Mouse (Mus musculus): Measurements from ENCODE around the gene CK137956. TPM values are rescaled to one million over a fixed set of nuclear protein-coding genes. Genes with fewer than 3 reads are reported as not detected.

The CK137956 gene
- polyA plus RNA-seq, 1 experiment from 2014 or later = 1.9 TPM

- no peak for ATAC-seq
- no peak overlapping the region for H3K9ac ChIP-seq (ENCODE audit: low read depth, low read length)
- no peaks in the 10 kb centered on the region for H3K9me3 ChIP-seq (replicated peaks; ENCODE audit: control insufficient read depth, low read length, poor library complexity, severe bottlenecking)
- H3K27ac ChIP-seq (ENCODE audit: low read length) = no peak overlapping the region
- no peak overlapping the region for H3K4me2 ChIP-seq (ENCODE audit: low read length)
- no peaks in the 10 kb centered on the region for H3K27me3 ChIP-seq (ENCODE audit: control insufficient read depth, insufficient read depth, low read depth, low read length)
- H3K36me3 ChIP-seq (ENCODE audit: control insufficient read depth, insufficient read depth, low read length) = no peaks in the 10 kb centered on the region
- no peak overlapping the region for H3K4me3 ChIP-seq (ENCODE audit: low read depth, low read length)
- peaks cover 2% of the 10 kb centered on the region; the same call in 1 of the 2 replicates for H3K4me1 ChIP-seq (ENCODE audit: control insufficient read depth, insufficient read depth, low read length)
- 82% methylated on average over 2 of the region's 2 CpGs for WGBS
Observed at GRCm38 (mm10) chr4:127947696-127948095, 23.1 kb downstream of the CK137956 start.

- WGBS = 82% methylated on average over 7 of the region's 7 CpGs
- H3K9me3 ChIP-seq (replicated peaks; ENCODE audit: control insufficient read depth, low read length, poor library complexity, severe bottlenecking) = no peaks in the 10 kb centered on the region
- H3K9ac ChIP-seq (ENCODE audit: low read depth, low read length) = no peak overlapping the region
- no peak overlapping the region for H3K27ac ChIP-seq (ENCODE audit: low read length)
- no peaks in the 10 kb centered on the region for H3K4me1 ChIP-seq (ENCODE audit: control insufficient read depth, insufficient read depth, low read length)
- H3K27me3 ChIP-seq (ENCODE audit: control insufficient read depth, insufficient read depth, low read depth, low read length) = no peaks in the 10 kb centered on the region
- no peak for ATAC-seq
- no peak overlapping the region for H3K4me2 ChIP-seq (ENCODE audit: low read length)
- no peak overlapping the region for H3K4me3 ChIP-seq (ENCODE audit: low read depth, low read length)
- no peaks in the 10 kb centered on the region for H3K36me3 ChIP-seq (ENCODE audit: control insufficient read depth, insufficient read depth, low read length)
Observed at GRCm38 (mm10) chr4:127937474-127937873, 33.3 kb downstream of the CK137956 start.

- Histone ChIP-seq H3K9ac (ENCODE audit: low read depth, low read length) (no peak overlapping the region), H3K27ac (ENCODE audit: low read length) (no peak overlapping the region), H3K36me3 (ENCODE audit: control insufficient read depth, insufficient read depth, low read length) (no peaks in the 10 kb centered on the region), H3K4me1 (ENCODE audit: control insufficient read depth, insufficient read depth, low read length) (no peaks in the 10 kb centered on the region), H3K4me3 (ENCODE audit: low read depth, low read length) (no peak overlapping the region), H3K27me3 (ENCODE audit: control insufficient read depth, insufficient read depth, low read depth, low read length) (no peaks in the 10 kb centered on the region), H3K9me3 (replicated peaks; ENCODE audit: control insufficient read depth, low read length, poor library complexity, severe bottlenecking) (no peaks in the 10 kb centered on the region), H3K4me2 (ENCODE audit: low read length) (no peak overlapping the region)
- 48% methylated on average over 3 of the region's 3 CpGs for WGBS
- ATAC-seq = no peak
Observed at GRCm38 (mm10) chr4:127935369-127935768, 35.4 kb downstream of the CK137956 start.

- H3K9me3 ChIP-seq (replicated peaks; ENCODE audit: control insufficient read depth, low read length, poor library complexity, severe bottlenecking) = no peaks in the 10 kb centered on the region
- H3K4me2 ChIP-seq (ENCODE audit: low read length) = no peak overlapping the region
- H3K27me3 ChIP-seq (ENCODE audit: control insufficient read depth, insufficient read depth, low read depth, low read length) = no peaks in the 10 kb centered on the region
- ATAC-seq = no peak
- WGBS = 84% methylated on average over 7 of the region's 7 CpGs
- H3K4me3 ChIP-seq (ENCODE audit: low read depth, low read length) = no peak overlapping the region
- H3K27ac ChIP-seq (ENCODE audit: low read length) = no peak overlapping the region
- no peaks in the 10 kb centered on the region for H3K4me1 ChIP-seq (ENCODE audit: control insufficient read depth, insufficient read depth, low read length)
- no peak overlapping the region for H3K9ac ChIP-seq (ENCODE audit: low read depth, low read length)
- H3K36me3 ChIP-seq (ENCODE audit: control insufficient read depth, insufficient read depth, low read length) = no peaks in the 10 kb centered on the region
Observed at GRCm38 (mm10) chr4:127913551-127913950, 57.2 kb downstream of the CK137956 start.

- H3K27ac ChIP-seq (ENCODE audit: low read length) = no peak overlapping the region
- 55% methylated on average over 8 of the region's 8 CpGs for WGBS
- H3K4me1 ChIP-seq (ENCODE audit: control insufficient read depth, insufficient read depth, low read length) = peaks cover 4% of the 10 kb centered on the region; the same call in 1 of the 2 replicates
- no peaks in the 10 kb centered on the region for H3K27me3 ChIP-seq (ENCODE audit: control insufficient read depth, insufficient read depth, low read depth, low read length)
- no peak for ATAC-seq
- H3K36me3 ChIP-seq (ENCODE audit: control insufficient read depth, insufficient read depth, low read length) = no peaks in the 10 kb centered on the region
- no peak overlapping the region for H3K4me2 ChIP-seq (ENCODE audit: low read length)
- no peak overlapping the region for H3K9ac ChIP-seq (ENCODE audit: low read depth, low read length)
- no peaks in the 10 kb centered on the region for H3K9me3 ChIP-seq (replicated peaks; ENCODE audit: control insufficient read depth, low read length, poor library complexity, severe bottlenecking)
- no peak overlapping the region for H3K4me3 ChIP-seq (ENCODE audit: low read depth, low read length)
Observed at GRCm38 (mm10) chr4:127907151-127907550, 63.6 kb downstream of the CK137956 start.

- no peaks in the 10 kb centered on the region for H3K36me3 ChIP-seq (ENCODE audit: control insufficient read depth, insufficient read depth, low read length)
- no peak for ATAC-seq
- WGBS = 75% methylated on average over 3 of the region's 3 CpGs
Observed at GRCm38 (mm10) chr4:127903954-127904353, 66.8 kb downstream of the CK137956 start.

GRCm38 (mm10) chr4:127900893-127901456 is 69.8 kb downstream of the CK137956 start:
- Histone ChIP-seq H3K4me1 (ENCODE audit: control insufficient read depth, insufficient read depth, low read length) (no peaks in the 10 kb centered on the region; the same call in 1 of the 2 replicates), H3K27ac (ENCODE audit: low read length) (no peak overlapping the region), H3K9me3 (replicated peaks; ENCODE audit: control insufficient read depth, low read length, poor library complexity, severe bottlenecking) (no peaks in the 10 kb centered on the region), H3K4me2 (ENCODE audit: low read length) (no peak overlapping the region), H3K4me3 (ENCODE audit: low read depth, low read length) (no peak overlapping the region), H3K36me3 (ENCODE audit: control insufficient read depth, insufficient read depth, low read length) (no peaks in the 10 kb centered on the region), H3K9ac (ENCODE audit: low read depth, low read length) (no peak overlapping the region), H3K27me3 (ENCODE audit: control insufficient read depth, insufficient read depth, low read depth, low read length) (no peaks in the 10 kb centered on the region)
- no peak for ATAC-seq
- 69% methylated on average over 7 of the region's 7 CpGs for WGBS

More at GRCm38 (mm10) chr4:127903954-127904353, 66.8 kb downstream of the CK137956 start:
- no peak overlapping the region for H3K4me2 ChIP-seq (ENCODE audit: low read length)
- no peak overlapping the region for H3K27ac ChIP-seq (ENCODE audit: low read length)
- H3K9me3 ChIP-seq (replicated peaks; ENCODE audit: control insufficient read depth, low read length, poor library complexity, severe bottlenecking) = no peaks in the 10 kb centered on the region
- peaks cover 4% of the 10 kb centered on the region; the same call in 1 of the 2 replicates for H3K4me1 ChIP-seq (ENCODE audit: control insufficient read depth, insufficient read depth, low read length)
- H3K4me3 ChIP-seq (ENCODE audit: low read depth, low read length) = no peak overlapping the region
- no peak overlapping the region for H3K9ac ChIP-seq (ENCODE audit: low read depth, low read length)
- H3K27me3 ChIP-seq (ENCODE audit: control insufficient read depth, insufficient read depth, low read depth, low read length) = no peaks in the 10 kb centered on the region

- 90% methylated on average over 7 of the region's 7 CpGs for WGBS
- H3K9ac ChIP-seq (ENCODE audit: low read depth, low read length) = no peak overlapping the region
- H3K4me3 ChIP-seq (ENCODE audit: low read depth, low read length) = no peak overlapping the region
- ATAC-seq = no peak
- H3K4me2 ChIP-seq (ENCODE audit: low read length) = no peak overlapping the region
- H3K27ac ChIP-seq (ENCODE audit: low read length) = no peak overlapping the region
- no peaks in the 10 kb centered on the region for H3K36me3 ChIP-seq (ENCODE audit: control insufficient read depth, insufficient read depth, low read length)
- H3K4me1 ChIP-seq (ENCODE audit: control insufficient read depth, insufficient read depth, low read length) = no peaks in the 10 kb centered on the region
- no peaks in the 10 kb centered on the region for H3K27me3 ChIP-seq (ENCODE audit: control insufficient read depth, insufficient read depth, low read depth, low read length)
- 0 out of 2 replicates have a peak, but pooled peaks cover 5% of the 10 kb centered on the region for H3K9me3 ChIP-seq (replicated peaks; ENCODE audit: control insufficient read depth, low read length, poor library complexity, severe bottlenecking)
Observed at GRCm38 (mm10) chr4:127889071-127889470, 81.7 kb downstream of the CK137956 start.

- Histone ChIP-seq H3K4me1 (ENCODE audit: control insufficient read depth, insufficient read depth, low read length) (no peaks in the 10 kb centered on the region), H3K4me3 (ENCODE audit: low read depth, low read length) (no peak overlapping the region), H3K36me3 (ENCODE audit: control insufficient read depth, insufficient read depth, low read length) (no peaks in the 10 kb centered on the region), H3K9me3 (replicated peaks; ENCODE audit: control insufficient read depth, low read length, poor library complexity, severe bottlenecking) (no peaks in the 10 kb centered on the region), H3K27ac (ENCODE audit: low read length) (no peak overlapping the region), H3K9ac (ENCODE audit: low read depth, low read length) (no peak overlapping the region), H3K4me2 (ENCODE audit: low read length) (no peak overlapping the region), H3K27me3 (ENCODE audit: control insufficient read depth, insufficient read depth, low read depth, low read length) (no peaks in the 10 kb centered on the region)
- WGBS = 97% methylated on average over 8 of the region's 8 CpGs
- ATAC-seq = no peak
Observed at GRCm38 (mm10) chr4:127878966-127879365, 91.8 kb downstream of the CK137956 start.

Data from midbrain, embryonic 16.5 days (tissue).